Mouse (Mus musculus) right cerebral cortex, postnatal 25 days (tissue): Measurements from ENCODE around the gene Srbd1.

Experiments used
- DNase-seq: peaks from one replicate; pipeline ENCODE4 v3.0.0; 2022

The Srbd1 gene

DNA sequence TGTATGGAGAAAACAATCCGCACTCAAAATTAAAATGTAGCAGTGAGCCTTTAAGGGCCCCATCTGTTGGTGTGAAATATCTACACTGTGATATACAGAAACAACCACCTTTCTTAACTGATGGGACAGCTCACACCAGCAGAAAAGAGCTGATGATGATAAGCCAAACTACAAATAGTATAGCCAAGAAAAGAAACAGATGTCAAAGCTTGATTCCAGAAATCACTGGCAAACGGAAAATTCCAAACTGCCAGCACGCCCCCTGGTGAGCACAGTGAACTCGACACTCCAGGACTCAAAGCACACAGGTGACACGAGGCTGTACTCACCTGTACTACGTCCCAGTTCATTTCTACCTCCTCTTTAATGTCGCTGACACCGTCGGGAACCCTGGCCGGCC is 9.1 kb downstream of the Srbd1 start:
- DNase-seq: no peak

DNA sequence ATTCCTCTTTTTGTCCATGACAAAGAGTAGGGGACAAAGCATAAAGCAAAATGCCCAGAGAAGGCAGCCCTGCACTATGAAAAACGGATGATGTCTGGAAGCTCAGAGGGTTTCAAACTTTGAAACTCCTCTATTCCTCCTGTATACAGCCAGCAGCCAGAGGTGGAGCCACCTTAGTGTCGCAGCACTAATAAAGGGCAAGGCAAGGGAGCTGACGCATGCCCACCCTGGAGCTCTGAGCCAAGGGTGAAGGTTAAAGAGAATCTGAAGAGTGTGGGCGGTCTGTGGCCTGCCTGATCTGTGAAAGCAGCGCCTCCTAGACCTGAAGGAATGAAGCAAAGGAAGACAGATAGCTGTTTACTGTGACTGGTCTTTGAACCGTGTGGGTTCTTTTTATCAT is 10.5 kb downstream of the Srbd1 start:
- DNase-seq: no peak

DNA sequence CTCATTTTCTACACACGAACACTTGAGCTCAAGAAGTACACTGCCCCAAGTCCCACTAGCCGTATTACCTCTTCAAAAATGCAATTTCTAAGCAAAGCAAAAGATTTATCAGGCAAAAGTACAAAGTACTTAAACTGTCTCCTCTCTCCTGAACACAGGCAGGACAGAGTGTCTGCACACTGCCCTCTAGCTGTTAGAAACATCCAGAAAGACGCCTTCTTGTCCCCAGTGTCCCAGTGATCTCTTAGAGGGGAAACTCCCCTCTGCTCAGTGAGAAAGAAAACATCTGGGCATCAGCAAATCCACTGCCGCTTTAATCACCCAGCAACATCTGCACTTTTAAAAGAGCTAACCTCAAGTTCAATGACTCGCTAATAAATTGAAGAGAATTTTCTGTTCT is 12.4 kb downstream of the Srbd1 start:
- no peak for DNase-seq

DNA sequence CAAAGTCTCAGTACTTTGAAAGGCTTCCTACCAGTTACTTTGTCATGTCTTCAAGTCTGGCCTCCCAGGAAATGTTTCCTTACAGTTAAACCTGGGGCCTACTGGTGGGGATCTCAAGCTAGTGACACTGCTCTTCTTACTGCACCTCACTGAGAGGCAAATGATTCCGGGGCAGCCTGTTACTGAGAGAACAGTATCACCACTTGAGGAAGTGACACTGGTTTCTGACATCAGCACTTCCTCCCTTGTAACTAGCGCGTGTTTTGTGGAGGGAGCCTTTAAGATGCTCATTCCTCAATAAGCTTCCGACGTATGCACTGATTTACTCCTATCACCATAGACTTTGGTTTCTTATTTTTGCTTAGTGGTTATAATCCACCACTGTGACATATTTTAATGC is 16.8 kb downstream of the Srbd1 start:
- DNase-seq: no peak

DNA sequence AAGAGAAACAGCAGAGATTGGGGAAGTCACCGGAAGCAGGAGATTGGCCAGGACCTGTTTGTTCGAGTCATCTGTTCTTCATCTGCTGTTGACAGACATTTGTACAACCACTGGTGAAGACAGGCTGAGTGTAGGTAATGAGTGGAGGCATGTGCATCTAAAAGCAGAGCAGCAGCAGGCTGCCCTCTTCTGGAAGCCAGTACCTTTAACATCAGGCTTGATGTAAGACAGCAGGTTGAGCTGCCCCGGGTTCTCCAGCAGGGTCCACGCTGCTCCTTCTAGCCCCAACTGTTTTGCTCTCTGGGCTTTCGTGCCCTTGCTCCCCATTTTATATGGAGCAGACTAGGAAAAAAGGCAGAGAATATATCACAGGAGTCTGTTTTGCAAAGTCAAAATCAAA is 19.1 kb downstream of the Srbd1 start:
- no peak for DNase-seq

DNA sequence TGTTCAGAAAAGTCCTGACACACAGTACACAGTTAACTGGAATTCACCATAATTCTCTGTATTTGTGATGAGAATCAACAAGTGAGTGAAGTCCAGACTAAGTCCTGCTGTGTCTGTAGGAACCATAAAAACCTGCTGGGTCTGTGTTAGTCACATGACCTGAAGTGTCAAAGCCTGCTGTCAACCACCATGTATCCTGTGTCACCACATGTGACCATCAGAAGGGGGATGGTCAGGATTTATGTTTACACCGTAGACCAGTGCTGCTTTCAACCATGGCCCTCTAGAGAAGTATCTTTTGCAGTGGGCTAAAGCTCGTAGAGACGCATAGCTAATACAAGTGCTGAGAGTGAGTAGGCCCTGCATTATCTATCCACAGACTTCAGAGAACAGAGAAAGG is 21.8 kb downstream of the Srbd1 start:
- DNase-seq: no peak

DNA sequence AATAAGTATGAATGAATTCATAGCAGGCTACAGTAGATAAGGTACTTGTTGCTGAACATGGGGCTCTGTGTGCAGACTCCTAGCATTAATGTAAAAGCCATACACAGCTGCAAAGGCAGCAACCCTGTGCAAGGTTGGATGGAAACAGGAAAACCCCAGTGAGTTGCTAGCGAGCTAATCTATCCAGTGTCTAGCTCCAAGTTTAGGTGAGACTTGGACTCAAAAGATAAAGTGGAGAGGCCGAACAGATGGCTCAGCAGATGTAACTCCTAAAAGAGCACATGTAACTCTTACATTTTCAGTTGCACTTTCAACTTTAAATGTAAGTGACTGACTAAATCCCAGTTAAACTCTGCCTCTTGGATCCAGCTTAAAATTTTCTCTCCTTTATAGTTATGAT is 48.1 kb downstream of the Srbd1 start:
- DNase-seq: peak; percentile 11

DNA sequence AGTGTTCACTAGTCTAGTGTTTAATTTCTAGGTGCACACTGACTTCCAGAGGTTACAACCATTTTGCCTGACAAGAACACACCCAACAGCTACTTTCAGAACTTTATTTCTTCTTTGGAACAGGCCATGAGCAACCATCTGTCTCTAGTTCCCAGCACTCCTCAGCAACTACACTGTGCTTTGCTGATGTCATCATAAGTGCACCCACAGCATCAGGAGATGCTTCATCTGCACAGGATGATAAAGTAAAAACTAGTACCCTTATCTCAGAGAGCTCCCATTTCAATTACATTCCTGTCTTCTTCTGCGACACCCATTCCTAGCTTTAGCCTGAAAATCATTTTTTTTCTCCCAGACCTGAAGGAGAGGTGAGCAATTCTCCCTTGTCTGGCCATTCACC is 51.9 kb downstream of the Srbd1 start:
- DNase-seq: no peak

DNA sequence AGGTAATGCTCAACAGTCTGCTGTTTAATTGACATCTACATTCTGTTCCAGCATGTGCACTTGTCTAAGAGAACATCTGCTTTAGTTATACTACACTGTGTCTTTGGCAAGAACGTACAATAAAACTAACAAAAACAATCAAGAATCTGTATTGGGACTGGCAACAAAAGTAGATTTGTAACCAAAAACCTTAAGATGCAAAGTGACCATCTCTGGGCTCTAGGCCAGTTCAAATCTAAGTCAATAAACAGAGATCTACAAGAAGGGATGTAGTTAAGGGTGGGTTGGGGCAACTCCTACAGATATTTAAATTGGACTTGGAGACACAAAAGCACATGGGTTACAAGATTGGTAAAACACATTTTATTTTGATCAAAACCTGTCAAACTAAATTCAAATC is 53.3 kb downstream of the Srbd1 start:
- no peak for DNase-seq

DNA sequence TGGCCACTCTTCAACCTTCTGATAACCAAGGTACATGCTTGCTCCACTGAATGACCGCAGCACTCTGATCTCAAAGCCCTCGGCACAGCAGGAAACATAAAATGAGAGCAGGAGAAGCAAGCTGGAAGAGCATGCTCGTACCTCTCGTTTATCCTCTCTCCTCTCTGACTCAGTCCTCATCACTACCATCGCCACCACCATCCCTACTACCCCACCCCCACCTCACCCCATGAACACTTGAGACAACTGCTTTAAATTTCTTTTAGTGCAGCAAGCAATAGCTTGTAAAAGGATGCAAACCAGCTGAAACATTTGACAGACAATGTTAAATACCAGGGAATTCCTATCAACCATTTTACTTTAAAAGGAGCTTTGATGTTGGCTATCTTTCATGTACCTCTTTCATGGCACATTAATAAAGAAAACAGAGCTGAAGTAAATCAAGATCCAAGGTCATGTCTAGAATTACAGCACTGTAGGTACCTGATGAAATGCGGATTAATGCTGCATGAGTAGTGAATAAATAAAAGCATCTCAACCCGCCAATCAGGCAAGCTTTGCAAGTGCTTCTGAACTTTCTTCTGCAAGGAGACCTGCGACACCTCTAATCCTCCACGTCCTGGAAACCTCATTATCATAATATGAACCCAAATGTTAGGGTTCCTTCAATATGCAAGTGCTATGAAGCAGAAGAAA is 54.9 kb downstream of the Srbd1 start:
- no peak for DNase-seq

DNA sequence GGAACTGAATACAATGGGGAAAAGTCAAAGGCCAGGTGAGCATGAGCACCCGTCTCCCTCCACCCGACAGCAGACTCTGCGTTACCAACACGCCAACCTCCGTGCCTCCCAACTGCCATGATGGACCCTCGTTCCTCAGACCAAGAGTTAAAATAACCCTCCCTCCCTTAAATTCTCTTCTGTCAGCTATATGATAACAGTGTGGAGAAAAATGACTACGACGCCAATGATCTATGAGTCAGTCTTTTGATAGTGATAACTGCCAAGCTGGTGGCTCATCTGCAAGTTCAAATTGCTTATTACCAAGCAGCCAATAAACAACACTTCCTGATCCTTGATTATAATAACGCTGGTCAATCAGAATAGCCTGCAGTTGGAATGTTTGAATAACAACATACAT is 57.1 kb downstream of the Srbd1 start:
- DNase-seq: no peak

DNA sequence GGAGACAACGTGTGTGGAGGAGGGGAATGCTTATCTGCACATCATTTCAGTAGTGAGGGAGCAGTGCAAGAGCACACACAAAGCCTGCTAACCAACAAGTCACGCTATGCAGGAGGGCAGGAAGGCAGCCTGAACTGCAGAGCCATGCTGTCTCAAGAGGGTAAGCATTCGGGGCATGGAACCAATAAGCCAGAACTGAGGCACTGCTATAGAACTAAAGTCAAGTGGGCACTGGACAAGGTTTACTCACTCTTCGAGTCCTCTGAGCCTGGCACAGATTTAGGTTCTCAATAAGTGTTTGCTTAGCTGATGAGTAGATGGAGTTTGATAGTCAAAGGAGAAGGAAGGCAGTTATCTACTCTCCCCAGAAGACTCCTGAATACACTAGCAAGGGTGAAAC is 58.8 kb downstream of the Srbd1 start:
- no peak for DNase-seq

DNA sequence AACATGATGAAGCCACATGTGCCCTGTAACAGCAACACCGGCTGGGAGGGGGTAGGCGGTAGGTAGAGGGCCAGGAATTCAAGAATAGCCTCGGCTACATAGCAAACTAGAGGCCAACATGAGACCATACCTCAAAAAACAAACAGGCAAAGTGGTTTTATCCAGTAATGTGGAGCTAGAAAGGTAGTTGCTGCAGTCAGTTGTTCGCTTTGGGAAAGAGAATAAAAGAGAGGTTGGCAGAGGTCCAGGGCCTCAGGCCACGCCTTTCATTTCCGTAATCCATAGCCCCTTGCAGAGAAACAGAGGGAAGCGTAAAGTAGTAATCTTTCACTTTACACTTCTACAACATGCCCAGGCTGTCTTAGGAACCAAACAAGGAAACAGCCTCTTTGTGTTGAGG is 61.8 kb downstream of the Srbd1 start:
- no peak for DNase-seq

DNA sequence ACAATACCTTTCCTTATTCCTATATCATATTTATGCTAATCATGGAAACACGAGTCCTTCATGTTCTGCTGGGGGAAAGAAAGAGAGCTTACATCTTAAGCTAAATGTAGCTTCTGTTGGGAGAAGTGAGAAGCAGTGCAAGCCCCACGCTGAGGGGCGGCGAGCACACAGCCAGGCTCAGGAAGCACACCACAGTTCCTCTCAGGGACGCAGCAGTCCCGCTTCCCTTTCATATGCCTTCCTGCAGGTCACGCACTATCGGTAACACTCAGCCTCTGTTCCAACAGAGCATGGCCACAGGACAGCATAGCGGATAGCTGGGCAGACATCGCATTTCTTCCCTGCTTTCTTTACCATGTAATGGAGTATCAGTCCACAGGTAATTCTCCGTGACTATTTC is 66.9 kb downstream of the Srbd1 start:
- DNase-seq: no peak

DNA sequence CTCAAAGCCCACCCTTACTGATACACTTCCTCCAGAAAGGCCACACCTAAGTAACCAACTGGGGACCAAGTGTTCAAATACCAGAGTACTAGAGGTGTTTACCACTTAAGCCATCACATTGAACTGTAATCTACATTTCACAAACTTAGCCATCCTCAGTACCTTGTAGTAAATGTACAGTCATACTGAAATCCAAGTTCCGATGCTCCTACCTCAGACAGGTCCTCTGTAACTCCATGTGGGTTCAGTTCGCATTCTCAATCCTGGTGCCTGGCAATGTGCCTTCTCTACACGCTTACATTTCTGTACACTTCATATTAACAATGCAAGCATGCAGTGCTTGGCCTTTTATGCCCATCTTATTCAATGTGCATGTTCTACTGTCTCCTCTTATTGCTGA is 77.5 kb downstream of the Srbd1 start:
- DNase-seq: no peak

DNA sequence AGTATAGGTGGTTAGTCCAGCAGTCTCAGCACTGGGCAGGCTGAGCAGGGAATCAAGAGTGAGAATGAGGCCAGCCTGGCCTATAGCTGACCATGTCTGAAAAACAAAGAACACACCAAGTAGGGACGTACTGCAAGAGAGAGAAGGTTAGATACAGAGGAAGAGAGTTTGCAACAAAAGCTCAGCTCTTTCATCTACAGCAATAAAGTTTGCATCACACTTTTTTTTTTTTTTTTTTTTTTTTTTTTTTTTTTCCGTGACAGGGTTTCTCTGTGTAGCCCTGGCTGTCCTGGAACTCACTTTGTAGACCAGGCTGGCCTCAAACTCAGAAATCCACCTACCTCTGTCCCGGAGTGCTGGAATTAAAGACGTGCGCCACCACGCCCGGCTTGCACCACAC is 79.1 kb downstream of the Srbd1 start:
- DNase-seq: no peak

DNA sequence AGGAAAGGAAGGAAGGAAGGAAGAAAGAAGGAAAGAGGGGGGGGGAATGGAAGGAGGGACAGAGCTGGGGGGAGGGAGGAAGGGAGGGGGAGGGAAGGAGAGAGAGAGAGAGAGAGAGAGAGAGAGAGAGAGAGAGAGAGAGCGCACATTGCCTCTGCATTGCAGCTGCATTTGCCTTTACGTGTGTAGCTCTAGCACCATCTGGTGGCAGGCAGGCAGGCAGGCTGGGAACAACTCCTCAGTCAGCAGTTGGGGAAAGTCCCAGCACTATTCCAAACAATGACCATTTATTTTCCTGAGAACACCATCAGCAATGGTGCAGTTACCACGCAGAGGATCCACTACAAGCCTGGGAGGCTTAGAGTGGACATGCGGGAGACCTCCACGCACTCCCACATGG is 81.5 kb downstream of the Srbd1 start:
- peak; percentile 32 for DNase-seq

DNA sequence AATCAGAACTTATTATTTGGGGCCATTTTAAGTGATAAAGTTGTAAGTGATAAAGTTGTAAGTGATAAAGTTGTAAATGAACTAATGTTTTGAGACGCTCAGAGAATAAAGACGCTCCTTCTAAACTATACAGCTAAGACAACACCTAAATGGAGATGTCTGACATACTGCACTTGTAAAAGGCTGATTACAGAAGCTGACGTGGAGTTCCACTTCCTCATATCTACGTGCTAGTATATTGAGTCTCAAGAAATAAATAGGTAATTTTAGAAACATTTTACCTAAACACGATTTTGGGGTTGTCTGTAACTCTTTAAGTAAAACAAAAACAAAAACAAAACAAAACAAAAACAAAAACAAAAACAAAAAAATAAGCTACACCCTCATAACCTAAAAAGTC is 84.1 kb downstream of the Srbd1 start:
- no peak for DNase-seq

DNA sequence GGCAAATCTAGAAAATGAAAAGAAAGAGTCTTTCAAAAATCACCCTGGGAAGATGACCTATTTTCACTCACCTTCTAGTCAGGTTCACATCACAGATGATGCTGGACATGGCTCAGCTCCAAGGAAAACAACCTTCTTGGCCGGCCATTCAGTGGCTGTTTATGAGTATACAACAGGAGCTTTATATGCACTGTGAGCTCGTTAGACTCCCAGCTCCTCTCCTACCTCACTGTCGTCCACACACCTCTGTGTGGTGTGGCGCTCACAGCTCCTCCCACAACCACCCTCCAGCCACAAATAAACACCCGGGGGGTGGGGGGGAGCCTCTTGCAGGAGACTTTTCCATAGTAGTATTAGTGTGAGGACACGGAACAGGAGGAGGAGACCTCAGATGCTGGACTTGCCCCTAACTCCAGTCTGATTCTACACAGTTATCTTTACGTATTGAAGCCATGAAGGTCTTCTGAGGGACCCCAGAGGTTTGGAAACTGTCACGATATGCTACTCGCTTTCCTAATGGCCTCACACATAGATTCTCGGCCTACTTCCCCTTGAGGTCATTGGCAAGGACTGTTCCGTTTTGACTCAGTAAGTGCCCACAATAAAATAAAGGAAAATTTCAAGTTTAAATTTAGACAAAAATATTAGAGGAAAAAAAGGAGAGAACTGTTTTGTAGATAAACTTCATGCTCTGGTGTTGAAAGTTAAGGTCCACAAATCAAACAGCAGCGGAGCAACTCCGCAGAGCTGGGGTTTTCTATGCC is 104.6 kb downstream of the Srbd1 start:
- DNase-seq: no peak

DNA sequence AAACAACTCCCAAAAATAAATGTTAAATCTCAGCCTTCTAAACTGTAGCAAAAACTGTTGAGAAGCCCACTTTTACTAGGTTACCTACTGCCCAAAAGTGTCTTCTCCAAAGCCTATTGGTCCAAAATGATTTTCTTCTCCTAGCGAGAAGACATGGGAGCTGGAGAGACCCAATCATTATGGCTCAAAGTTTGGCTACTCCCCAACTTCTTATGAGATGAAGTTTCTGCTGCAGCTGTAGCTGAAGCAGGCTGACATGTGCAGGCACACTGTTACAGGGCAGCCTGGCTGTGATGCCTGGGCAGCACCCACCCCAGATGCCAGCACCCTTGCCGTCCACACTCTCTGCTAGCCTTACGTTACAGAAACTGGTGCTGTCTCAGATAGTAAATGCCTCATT is 105.2 kb downstream of the Srbd1 start:
- DNase-seq: no peak

DNA sequence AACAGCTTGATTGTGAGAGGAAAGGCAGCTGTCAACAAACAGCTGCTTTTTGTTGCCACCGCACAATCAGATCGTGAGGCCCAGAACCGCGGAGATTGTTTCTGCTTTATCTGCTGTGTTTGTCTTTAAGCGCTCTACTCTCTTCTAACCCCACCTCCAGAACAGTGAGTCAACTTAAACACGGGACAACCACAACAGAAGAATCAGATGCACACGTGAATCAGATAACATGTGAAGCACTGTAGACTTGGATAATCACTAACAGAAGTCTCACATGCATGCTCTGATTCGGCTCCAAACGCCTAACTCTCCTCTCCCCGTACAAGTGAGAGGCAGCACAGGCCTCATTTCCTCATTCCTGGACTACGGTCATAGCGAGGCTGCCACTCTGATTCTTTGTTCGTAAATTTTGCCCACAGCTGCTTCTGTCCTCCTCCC is 106.7 kb downstream of the Srbd1 start:
- no peak for DNase-seq

DNA sequence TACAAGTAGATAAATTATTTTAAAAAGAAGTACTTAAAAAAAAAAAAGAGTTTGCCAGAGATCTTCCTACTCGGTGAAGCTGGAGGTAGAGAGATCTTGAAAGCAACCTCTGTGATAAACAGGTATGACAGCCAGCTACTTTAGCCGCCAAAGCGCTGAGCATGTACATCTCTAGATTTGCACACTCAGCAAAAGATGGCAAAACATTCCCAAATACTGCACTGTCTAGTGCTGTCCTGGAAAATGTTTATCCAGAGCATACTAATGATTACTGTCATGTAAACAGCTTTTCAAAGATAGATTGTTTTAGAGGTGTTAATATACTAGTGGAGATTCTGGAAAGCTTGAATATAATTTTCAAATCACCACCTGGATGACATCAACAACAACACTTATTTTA is 109.4 kb downstream of the Srbd1 start:
- DNase-seq: no peak

DNA sequence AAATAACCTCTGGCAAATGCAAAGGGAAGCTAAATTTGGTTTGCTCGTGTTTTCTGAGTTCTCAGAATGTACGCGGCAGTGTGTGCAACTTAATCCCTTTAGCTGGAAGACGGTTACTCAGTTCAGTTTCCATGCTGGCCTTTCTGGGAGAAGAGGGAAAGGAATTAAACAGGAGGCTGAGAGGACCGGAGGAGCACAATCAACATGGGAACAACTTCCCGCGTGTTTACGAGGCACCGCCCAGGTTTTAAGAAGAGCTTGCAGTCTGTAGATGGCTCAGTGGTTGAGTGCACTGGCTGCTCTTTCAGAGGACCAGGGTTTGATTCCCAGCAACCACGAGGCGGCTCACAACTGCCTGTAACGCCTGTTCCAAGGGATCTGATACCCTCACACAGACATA is 109.8 kb downstream of the Srbd1 start:
- DNase-seq: no peak

DNA sequence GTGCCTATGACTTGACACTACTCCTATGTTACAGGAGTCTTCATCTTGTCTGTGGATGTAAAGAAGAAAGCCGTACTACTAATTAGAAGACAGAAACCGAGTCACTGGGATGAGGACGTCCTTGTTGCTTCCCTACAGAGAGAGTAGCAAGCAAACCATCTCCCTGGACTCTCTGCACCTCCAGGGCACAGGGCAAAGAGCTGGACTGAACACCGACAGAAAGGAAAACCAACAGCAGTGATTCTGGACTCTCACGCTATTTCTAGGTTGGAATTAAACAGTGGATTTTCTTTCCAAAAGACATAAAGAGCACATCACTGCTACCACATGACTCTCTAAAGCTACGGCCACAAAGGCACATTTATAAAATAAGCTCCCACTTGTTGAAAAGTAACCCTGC is 110.3 kb downstream of the Srbd1 start:
- DNase-seq: no peak

DNA sequence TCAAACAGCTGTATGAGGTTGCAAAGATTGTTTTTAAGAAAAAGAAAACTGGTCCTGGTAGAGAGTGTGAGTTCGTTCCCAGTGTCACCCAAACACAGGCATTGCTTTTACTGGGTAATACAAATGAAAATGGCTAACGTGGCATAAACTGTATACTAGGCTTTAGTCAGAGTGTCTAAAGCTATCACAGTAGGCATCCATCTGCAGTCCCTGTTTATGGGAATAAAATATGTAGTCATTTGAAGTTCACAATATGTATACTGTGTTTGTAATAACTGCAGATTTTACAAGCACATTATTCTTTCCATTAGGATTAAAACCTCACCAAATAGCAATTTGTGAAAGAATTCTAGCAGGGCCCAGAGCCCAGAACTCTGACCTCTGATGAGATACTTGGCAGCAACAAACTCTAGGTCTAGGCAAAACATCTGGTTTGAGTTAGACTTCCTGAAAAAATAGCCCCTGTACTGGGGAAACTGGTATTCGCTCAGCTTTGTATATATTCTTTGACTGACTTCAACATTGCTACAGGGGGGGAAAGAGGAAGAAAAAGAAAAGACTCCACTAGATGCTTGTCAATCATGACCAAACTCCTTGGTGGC is 112.8 kb downstream of the Srbd1 start:
- no peak for DNase-seq
